Mouse (Mus musculus) liver, embryonic 14.5 days (tissue): ENCODE data around the gene Ap1m1.

Source experiments
- CTCF ChIP-seq: IDR thresholded peaks from 2 replicates; pipeline ENCODE4 v1.5.1; 2016; ENCODE audit warnings: antibody characterized with exemption, low read depth, control low read depth
- EP300 ChIP-seq: IDR thresholded peaks from 2 replicates; pipeline ENCODE4 v1.6.1; 2016; ENCODE audit warnings: antibody characterized with exemption, low read depth

- no peak for TF ChIP-seq CTCF
- TF ChIP-seq EP300, result no peak
These were observed 1.1 kb downstream of the Ap1m1 start for GRCm38 (mm10) chr8:72240951-72241350.
